Mouse (Mus musculus) G1E (cell line): ENCODE measurements around the gene Hmbs.
"Not testable (repeated sequence)": the region's sequence is repeated elsewhere in the genome, so short reads cannot be mapped to it uniquely, and the experiment has no call there.

Experiments
- CTCF ChIP-seq: IDR thresholded peaks from 2 replicates; pipeline ENCODE4 v1.5.1; 2012; ENCODE audit warnings: low read depth, low read length, inconsistent platforms, mixed read lengths
- GATA1 ChIP-seq: IDR thresholded peaks from 2 replicates; pipeline ENCODE4 v1.6.1; 2012; ENCODE audit warnings: borderline replicate concordance, low read length, inconsistent platforms, mixed read lengths
- GATA2 ChIP-seq: IDR thresholded peaks from 2 replicates; pipeline ENCODE4 v1.6.1; 2012; ENCODE audit warnings: low read depth, low read length, inconsistent platforms, borderline replicate concordance
- POLR2AphosphoS5 ChIP-seq: IDR thresholded peaks from 2 replicates; pipeline ENCODE4 v1.6.1; 2012; ENCODE audit warnings: low read depth, low read length, inconsistent platforms; ENCODE audit not compliant: insufficient replicate concordance
- TAL1 ChIP-seq: conservative IDR thresholded peaks from 2 replicates; pipeline ENCODE4 v1.6.1; 2012; ENCODE audit warnings: low read depth, low read length, inconsistent platforms, mixed read lengths

DNA sequence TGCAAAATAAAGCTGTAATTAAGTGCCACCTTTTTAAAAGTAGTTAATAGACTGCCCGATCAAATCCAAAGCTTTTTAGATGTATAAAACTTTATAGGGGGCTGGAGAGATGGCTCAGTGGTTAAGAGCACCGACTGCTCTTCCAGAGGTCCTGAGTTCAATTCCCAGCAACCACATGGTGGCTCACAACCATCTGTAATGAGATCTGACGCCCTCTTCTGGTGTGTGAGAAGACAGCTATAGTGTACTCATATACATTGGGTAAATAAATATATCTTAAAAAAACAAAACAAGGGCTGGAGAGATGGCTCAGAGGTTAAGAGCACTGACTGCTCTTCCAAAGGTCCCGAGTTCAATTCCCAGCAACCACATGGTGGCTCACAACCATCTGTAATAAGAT, 17.9 kb upstream of the Hmbs start:
- TF ChIP-seq CTCF, GATA2, TAL1, GATA1, POLR2AphosphoS5: not testable (repeated sequence)
